23 mouse cellular contexts compared by ENCODE assay signal in the genomic region with DNA sequence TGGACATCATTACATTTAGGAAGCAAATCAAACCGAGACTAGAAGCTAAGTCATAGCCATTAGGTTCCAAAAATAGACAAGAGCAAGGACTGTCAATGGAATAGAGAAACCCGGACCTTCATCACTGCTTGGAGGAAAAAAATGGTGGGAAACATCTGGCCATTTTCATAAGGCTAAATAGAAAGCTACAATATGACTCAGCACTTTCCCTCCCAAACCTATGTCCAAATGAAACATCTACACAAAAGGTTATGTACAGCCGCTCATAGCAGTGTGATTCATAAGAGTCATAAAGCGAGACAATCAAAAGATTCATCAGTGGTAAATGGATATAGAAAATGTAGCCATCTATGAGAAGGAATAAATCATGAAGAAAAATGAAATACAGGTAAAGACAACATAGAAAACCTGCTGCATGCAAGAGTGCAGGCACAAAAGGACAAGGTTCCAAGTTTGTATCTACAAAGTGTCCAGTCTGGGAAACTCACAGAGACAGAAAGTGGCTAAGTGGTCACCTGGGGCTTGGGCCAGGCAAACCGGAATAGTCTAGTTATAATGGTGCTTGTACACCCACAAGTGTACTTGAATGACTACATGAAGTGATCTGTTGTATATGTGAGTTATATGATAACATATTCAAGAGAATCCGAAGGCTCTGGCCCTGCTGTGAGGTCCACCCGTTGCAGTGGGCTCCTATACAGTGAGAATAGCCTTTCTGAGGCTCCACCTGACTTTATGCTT. TPM values are rescaled to one million over a fixed set of nuclear protein-coding genes. Genes with fewer than 3 reads are reported as not detected.
DNase-seq lines count a peak whose midpoint lies in the region; TF ChIP-seq lines count a peak whose summit lies in the region.
"Had no signal": no experiment of that assay in that cellular context is flagged by ENCODE, and none has a peak within 500 bp of the region (broad histone marks: within the 10 kb centered on the region; RNA-seq: fewer than 3 reads in every experiment).

No protein-coding gene starts in this region.

- peaks cover 4 to 60% of the 10 kb centered on the region in 2 experiments for H3K36me3 ChIP-seq in CH12.LX (replicated peaks in 1 of 2; ENCODE audit: control insufficient read depth in 1 of 2, insufficient read depth in 1 of 2, low read length in 1 of 2)
- H3K36me3 ChIP-seq: embryonic facial prominence, embryonic 10.5 days; embryonic facial prominence, embryonic 12.5 days; forebrain, embryonic 15.5 days had no signal

- no peaks in the 10 kb centered on the region for H3K27me3 ChIP-seq in CH12.LX (replicated peaks)
- H3K27me3 ChIP-seq: embryonic facial prominence, embryonic 12.5 days; forebrain, embryonic 13.5 days; forebrain, embryonic 15.5 days; Patski had no signal

- H3K4me1 ChIP-seq in lung, adult 2 months (ENCODE audit: control insufficient read depth, insufficient read depth, low read length) = no peaks in the 10 kb centered on the region
- H3K4me1 ChIP-seq in CH12.LX (ENCODE audit: control insufficient read depth in 1 of 2, insufficient read depth in 2 of 2) = peaks cover 0 to 6% of the 10 kb centered on the region in 2 experiments; a peak in 1 of 4 replicates
- H3K4me1 ChIP-seq: embryonic facial prominence, embryonic 10.5 days; embryonic facial prominence, embryonic 12.5 days; forebrain, embryonic 13.5 days; forebrain, embryonic 15.5 days had no signal

- H3K79me2 ChIP-seq in CH12.LX (replicated peaks; ENCODE audit: control insufficient read depth, extremely low read depth, insufficient read depth, poor library complexity, severe bottlenecking) = no peaks in the 10 kb centered on the region

- peak; percentile 18 for DNase-seq in lung, adult 2 months
- DNase-seq in lung, postnatal 10 days = no peak
- DNase-seq in 3T3-L1 (ENCODE audit: low read depth, low spot score) = peak; percentile 21
- no peak for DNase-seq in CH12.LX (ENCODE audit: extremely low read depth)
- DNase-seq in lung, postnatal 25 days (ENCODE audit: low spot score) = peak; percentile 31
- DNase-seq in layer of hippocampus, adult 9-11 months = no peak
- DNase-seq in urinary bladder, postnatal 36 days (ENCODE audit: low spot score in 2 of 2) = no peak
- DNase-seq in testis, postnatal 14 days (ENCODE audit: low spot score) = no peak
- DNase-seq: adrenal gland, adult 8-10 months; adrenal gland, postnatal 14 days; adrenal gland, postnatal 36 days; B cell, adult 2 months; cerebellum, adult 11-12 months; cerebellum, adult 2 months; cerebellum, adult 9-10 months; cerebellum, postnatal 10 days; cerebellum, postnatal 25 days; forebrain, postnatal 0 days had no signal

- no peak for TF ChIP-seq RAD21 in CH12.LX (IDR thresholded peaks at IDR 0.05; ENCODE audit: low read depth, low read length)

- dilution Hi-C loops in CH12.LX (cut with MboI; ENCODE audit: extremely low pct_ligation_motif_present, extremely low pct_unique_long_range_greater_than_20kb, low sequenced_read_pairs) = no loop called here

- TF ChIP-seq EP300 in CH12.LX (IDR thresholded peaks at IDR 0.05; ENCODE audit: low read length) = no peak

- no peak overlapping the region for H3K27ac ChIP-seq in CH12.LX (ENCODE audit: insufficient read depth, low read depth)
- H3K27ac ChIP-seq: embryonic facial prominence, embryonic 10.5 days; embryonic facial prominence, embryonic 12.5 days; forebrain, embryonic 13.5 days; forebrain, embryonic 15.5 days had no signal

- H3K4me3 ChIP-seq in lung, adult 2 months (replicated peaks; ENCODE audit: extremely low read depth, low read depth, low read length) = no peak overlapping the region
- no peak overlapping the region for H3K4me3 ChIP-seq in CH12.LX (replicated peaks in 1 of 3; ENCODE audit: low read depth in 2 of 3, low read length in 2 of 3, poor library complexity in 1 of 3)
- H3K4me3 ChIP-seq: embryonic facial prominence, embryonic 10.5 days; embryonic facial prominence, embryonic 12.5 days; forebrain, embryonic 13.5 days; forebrain, embryonic 15.5 days had no signal

- no peak for TF ChIP-seq CTCF in lung, adult 2 months (IDR thresholded peaks at IDR 0.05; ENCODE audit: insufficient read depth, low read length)
- no peak for TF ChIP-seq CTCF in CH12.LX (conservative IDR thresholded peaks at IDR 0.05 in 1 of 2, IDR thresholded peaks at IDR 0.05 in 1 of 2; ENCODE audit: low read depth in 2 of 2, low read length in 2 of 2)

- no peak overlapping the region for H3K9ac ChIP-seq in CH12.LX (ENCODE audit: insufficient read depth, low read depth)
- H3K9ac ChIP-seq: embryonic facial prominence, embryonic 12.5 days; forebrain, embryonic 13.5 days; forebrain, embryonic 15.5 days; forebrain, postnatal 0 days had no signal

- in situ Hi-C loops in CH12.LX (cut with MboI; ENCODE audit: low pct_ligation_motif_present, low pct_unique_long_range_greater_than_20kb, low sequenced_read_pairs) = no loop called here

- no peak for TF ChIP-seq POLR2A in lung, adult 2 months (IDR thresholded peaks at IDR 0.05; ENCODE audit: borderline replicate concordance, extremely low read depth, low read depth, low read length)
- TF ChIP-seq POLR2A in CH12.LX (IDR thresholded peaks at IDR 0.05; ENCODE audit: low read depth, low read length) = no peak

- peaks cover 3% of the 10 kb centered on the region for H3K9me3 ChIP-seq in CH12.LX (replicated peaks; ENCODE audit: low read length)
- H3K9me3 ChIP-seq: embryonic facial prominence, embryonic 10.5 days; embryonic facial prominence, embryonic 12.5 days; forebrain, embryonic 13.5 days; forebrain, embryonic 15.5 days had no signal

- 75% methylated on average over 7 of the region's 7 CpGs for WGBS in lung, adult 2 months

- H3K4me2 ChIP-seq in CH12.LX (ENCODE audit: insufficient read depth, low read depth, poor library complexity, severe bottlenecking) = no peak overlapping the region
- H3K4me2 ChIP-seq: embryonic facial prominence, embryonic 12.5 days; forebrain, embryonic 13.5 days; forebrain, embryonic 15.5 days had no signal

TF ChIP-seq in CH12.LX, 34 proteins besides CTCF, POLR2A, EP300 and RAD21:
- no peak for TF ChIP-seq GABPA (IDR thresholded peaks at IDR 0.05; ENCODE audit: insufficient replicate concordance, low read depth, low read length)
- TF ChIP-seq NRF1 (IDR thresholded peaks at IDR 0.05; ENCODE audit: low read depth, low read length) = no peak
- TF ChIP-seq MAFK (IDR thresholded peaks at IDR 0.05; ENCODE audit: insufficient replicate concordance, low read length) = peak; percentile 71; the same call in 1 of the 2 replicates
- no peak for TF ChIP-seq BHLHE40 (IDR thresholded peaks at IDR 0.05; ENCODE audit: low read depth, low read length)
- TF ChIP-seq ZMIZ1 (IDR thresholded peaks at IDR 0.05; ENCODE audit: low read depth, low read length) = no peak
- TF ChIP-seq ZNF384 (IDR thresholded peaks at IDR 0.05; ENCODE audit: low read depth, low read length) = no peak; the same call in 1 of the 2 replicates
TF ChIP-seq in CH12.LX: peak in this region for 1.

RNA-seq across cellular contexts. Expression of a gene that starts 17.3 kb away (rescaled TPM):
- polyA plus RNA-seq in lung, adult 2 months (2012; rRNA removed) = 2.6 and 2.9 TPM in 2 replicates
- 6.5 and 9.0 TPM in 2 replicates for total RNA-seq in CH12.LX (2012; rRNA removed)
- 10.3 and 11.3 TPM in 2 replicates for total RNA-seq in CH12.LX (2014; rRNA removed)
- 10.4 TPM in 2 replicates for polyA plus RNA-seq in CH12.LX (2012; ENCODE audit: insufficient read length, low read depth)

RNA-seq across cellular contexts. Expression of a gene that starts 17.4 kb away (rescaled TPM):
- polyA plus RNA-seq in lung, adult 2 months (2012; rRNA removed) = 29.8 and 58.1 TPM in 2 replicates
- total RNA-seq in CH12.LX (2012; rRNA removed) (82.2 and 94.9 TPM in 2 replicates), CH12.LX (2014; rRNA removed) (145 and 153 TPM in 2 replicates)
- 94.4 and 95.0 TPM in 2 replicates for polyA plus RNA-seq in CH12.LX (2012; ENCODE audit: insufficient read length, low read depth)

RNA-seq across cellular contexts. Expression of a gene that starts 35.0 kb away (rescaled TPM):
- polyA plus RNA-seq in lung, adult 2 months (2012; rRNA removed) = 42.4 and 57.6 TPM in 2 replicates
- 61.4 and 66.8 TPM in 2 replicates for total RNA-seq in CH12.LX (2012; rRNA removed)
- 96.1 and 97.1 TPM in 2 replicates for total RNA-seq in CH12.LX (2014; rRNA removed)
- 65.9 and 74.6 TPM in 2 replicates for polyA plus RNA-seq in CH12.LX (2012; ENCODE audit: insufficient read length, low read depth)

RNA-seq across cellular contexts. Expression of a gene that starts 35.4 kb away (rescaled TPM):
- 18.9 and 22.5 TPM in 2 replicates for polyA plus RNA-seq in lung, adult 2 months (2012; rRNA removed)
- total RNA-seq in CH12.LX (2012; rRNA removed) (37.2 and 38.2 TPM in 2 replicates), CH12.LX (2014; rRNA removed) (50.2 and 55.8 TPM in 2 replicates)
- 41.4 and 41.5 TPM in 2 replicates for polyA plus RNA-seq in CH12.LX (2012; ENCODE audit: insufficient read length, low read depth)

RNA-seq across cellular contexts. Expression of a gene that starts 52.6 kb away (rescaled TPM):
- 30.4 and 35.3 TPM in 2 replicates for polyA plus RNA-seq in lung, adult 2 months (2012; rRNA removed)
- 17.1 and 19.9 TPM in 2 replicates for total RNA-seq in CH12.LX (2012; rRNA removed)
- 25.6 and 25.9 TPM in 2 replicates for total RNA-seq in CH12.LX (2014; rRNA removed)
- polyA plus RNA-seq in CH12.LX (2012; ENCODE audit: insufficient read length, low read depth) = 22.2 and 23.6 TPM in 2 replicates

Comparison
In these comparisons a context has a peak if more than half of its experiments do, and no peak if none do; other contexts are left out.
1. DNase-seq: peak in lung, adult 2 months (single experiment), 3T3-L1 (single experiment) and lung, postnatal 25 days (single experiment); none in lung, postnatal 10 days (single experiment), CH12.LX (single experiment), layer of hippocampus, adult 9-11 months (single experiment), urinary bladder, postnatal 36 days (0 of 2) and testis, postnatal 14 days (single experiment).